Mouse (Mus musculus) E14TG2a.4 (cell line): ENCODE measurements around the gene Desi1.

Experiments
- CTCF ChIP-seq: conservative IDR thresholded peaks from 2 replicates; pipeline ENCODE4 v1.5.1; 2014; ENCODE audit warnings: low read length
- POU5F1 ChIP-seq: IDR thresholded peaks from 2 replicates; pipeline ENCODE4 v1.6.1; 2014; ENCODE audit warnings: low read length, borderline replicate concordance

GRCm38 (mm10) chr15:82069898-82070297, 36.2 kb upstream of the Desi1 start, which contains the start of gene Mei1:
- TF ChIP-seq CTCF: no peak
- TF ChIP-seq POU5F1: no peak
